Mouse (Mus musculus) limb, embryonic 13.5 days (tissue): ENCODE data around the gene Gsg1l. TPM values are rescaled to one million over a fixed set of nuclear protein-coding genes. Genes with fewer than 3 reads are reported as not detected.

ENCODE experiments used
- ATAC-seq: fragments of 200-750 bp; cut with Nextera tagmentation; 2 replicates; pipeline ENCODE4 v1.8.0; 2017; ENCODE audit warnings: low read depth, moderate number of reproducible peaks, moderate TSS enrichment; ENCODE audit not compliant: low FRiP score
- H3K27ac ChIP-seq: fragments of 300-500 bp; sonication (generic); 2 replicates; pipeline ENCODE4 v1.5.1; 2015; ENCODE audit warnings: inconsistent platforms, mild to moderate bottlenecking, moderate library complexity
- H3K27me3 ChIP-seq: fragments of 300-500 bp; sonication (generic); 2 replicates; pipeline ENCODE4 v1.6.1; 2015; ENCODE audit warnings: mild to moderate bottlenecking, inconsistent platforms
- H3K36me3 ChIP-seq: fragments of 300-500 bp; sonication (generic); 2 replicates; pipeline ENCODE4 v1.6.1; 2015; ENCODE audit warnings: inconsistent platforms, mild to moderate bottlenecking, moderate library complexity
- H3K4me1 ChIP-seq: fragments of 300-500 bp; sonication (generic); 2 replicates; pipeline ENCODE4 v1.6.1; 2015; ENCODE audit warnings: inconsistent platforms
- H3K4me2 ChIP-seq: fragments of 300-500 bp; sonication (generic); replicated peaks from 2 replicates; pipeline ENCODE4 v1.6.1; 2015; ENCODE audit warnings: inconsistent platforms, mild to moderate bottlenecking, moderate library complexity
- H3K4me3 ChIP-seq: fragments of 300-500 bp; sonication (generic); 2 replicates; pipeline ENCODE4 v1.5.1; 2015; ENCODE audit warnings: moderate library complexity, mild to moderate bottlenecking, inconsistent platforms
- H3K9ac ChIP-seq: fragments of 300-500 bp; sonication (generic); 2 replicates; pipeline ENCODE4 v1.6.1; 2015; ENCODE audit warnings: mild to moderate bottlenecking, inconsistent platforms
- H3K9me3 ChIP-seq: fragments of 300-500 bp; sonication (generic); 2 replicates; pipeline ENCODE4 v1.6.1; 2016; ENCODE audit warnings: inconsistent platforms
- whole genome bisulfite sequencing: fragments of 180-500 bp; shearing (Covaris S2); methylation state at CpG from one replicate; pipeline ENCODE4 v1.1.7; 2015; 5-methylcytosine and 5-hydroxymethylcytosine counted together
- polyA plus RNA-seq: library from polyadenylated mRNA; unstranded; fragments of >200 nt; fragmentation: Nextera tagmentation; extraction: Ambion mirVana; gene quantifications from 2 replicates; pipeline ENCODE4 v1.2.1, GENCODE M21; 2015

Gsg1l gene
- polyA plus RNA-seq, 1 experiment from 2014 or later: 1.3 TPM

DNA sequence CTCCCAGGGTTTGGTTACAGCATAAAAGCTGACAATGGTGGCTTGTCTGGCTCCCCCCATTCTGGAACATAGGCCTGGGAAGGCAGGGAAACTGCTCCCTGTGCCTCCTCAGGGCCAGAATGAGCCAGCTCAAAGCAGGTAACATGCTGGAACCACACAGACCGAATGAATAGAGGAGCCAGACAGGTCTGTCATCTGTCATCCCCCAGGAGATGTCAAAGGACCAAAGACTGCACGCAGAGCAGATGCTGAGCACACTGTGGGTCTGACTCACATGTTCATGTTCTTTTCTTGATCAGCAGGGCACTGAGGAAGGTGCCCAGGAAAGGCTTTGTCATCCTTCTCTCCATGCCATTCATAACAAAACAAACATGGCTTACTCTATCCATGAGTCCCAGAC is 90.4 kb downstream of the Gsg1l start:
- H3K27ac ChIP-seq: no peak overlapping the region
- H3K4me2 ChIP-seq: no peak overlapping the region
- no peaks in the 10 kb centered on the region for H3K36me3 ChIP-seq
- ATAC-seq: no peak
- H3K4me3 ChIP-seq: no peak overlapping the region
- no peaks in the 10 kb centered on the region for H3K27me3 ChIP-seq
- no peaks in the 10 kb centered on the region for H3K4me1 ChIP-seq
- no peaks in the 10 kb centered on the region for H3K9me3 ChIP-seq
- WGBS: 67% methylated on average over 2 of the region's 2 CpGs
- no peak overlapping the region for H3K9ac ChIP-seq

DNA sequence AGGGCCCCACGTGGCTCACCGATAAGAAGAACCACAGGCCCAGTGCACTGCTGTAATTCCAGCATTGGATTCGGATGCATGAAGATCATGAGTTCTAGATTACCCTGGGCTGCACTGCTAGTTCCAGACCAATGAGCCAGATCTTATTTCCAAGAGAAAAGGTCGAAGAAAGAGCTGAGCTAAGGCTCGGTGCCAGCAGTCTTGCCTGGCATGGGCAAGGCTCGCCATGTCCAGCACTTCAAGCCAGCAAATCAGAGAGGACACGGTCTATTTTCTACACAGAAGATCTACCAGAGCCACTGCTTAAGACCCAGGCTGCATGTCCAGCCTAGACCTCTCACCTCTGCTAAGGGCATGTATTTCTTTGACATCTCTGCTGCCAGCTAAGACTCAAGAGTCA is 92.2 kb downstream of the Gsg1l start:
- Histone ChIP-seq H3K4me1 (no peaks in the 10 kb centered on the region), H3K9ac (no peak overlapping the region), H3K9me3 (no peaks in the 10 kb centered on the region), H3K36me3 (no peaks in the 10 kb centered on the region), H3K27ac (no peak overlapping the region), H3K4me2 (no peak overlapping the region), H3K4me3 (no peak overlapping the region), H3K27me3 (no peaks in the 10 kb centered on the region)
- ATAC-seq: no peak
- 89% methylated on average over 7 of the region's 7 CpGs for WGBS

DNA sequence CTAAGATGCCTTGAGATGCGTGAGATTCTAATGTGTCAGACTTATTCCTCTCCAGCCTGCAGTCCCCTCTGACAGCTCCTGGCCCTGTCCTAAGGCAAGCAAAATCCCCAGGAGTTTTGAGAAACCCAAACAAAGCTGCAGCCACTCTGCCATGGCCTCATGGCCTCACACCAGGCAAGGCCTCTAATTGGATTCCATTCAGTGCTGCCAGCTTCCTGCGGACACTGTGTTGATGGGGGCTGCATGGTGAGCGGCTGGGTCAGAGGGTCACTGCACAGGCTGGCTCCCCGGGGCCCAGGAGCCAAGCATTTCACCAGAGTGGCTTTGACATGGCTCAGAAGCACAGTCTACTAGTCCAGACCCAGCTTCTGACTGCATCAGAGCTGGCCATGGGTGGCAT is 92.7 kb downstream of the Gsg1l start:
- H3K4me3 ChIP-seq: no peak overlapping the region
- ATAC-seq: no peak
- H3K27ac ChIP-seq: no peak overlapping the region
- no peaks in the 10 kb centered on the region for H3K36me3 ChIP-seq
- H3K9me3 ChIP-seq: no peaks in the 10 kb centered on the region
- no peak overlapping the region for H3K4me2 ChIP-seq
- 0 out of 2 replicates have a peak, but pooled peaks cover 1% of the 10 kb centered on the region for H3K4me1 ChIP-seq
- H3K27me3 ChIP-seq: no peaks in the 10 kb centered on the region
- no peak overlapping the region for H3K9ac ChIP-seq
- WGBS: 44% methylated on average over 4 of the region's 4 CpGs

DNA sequence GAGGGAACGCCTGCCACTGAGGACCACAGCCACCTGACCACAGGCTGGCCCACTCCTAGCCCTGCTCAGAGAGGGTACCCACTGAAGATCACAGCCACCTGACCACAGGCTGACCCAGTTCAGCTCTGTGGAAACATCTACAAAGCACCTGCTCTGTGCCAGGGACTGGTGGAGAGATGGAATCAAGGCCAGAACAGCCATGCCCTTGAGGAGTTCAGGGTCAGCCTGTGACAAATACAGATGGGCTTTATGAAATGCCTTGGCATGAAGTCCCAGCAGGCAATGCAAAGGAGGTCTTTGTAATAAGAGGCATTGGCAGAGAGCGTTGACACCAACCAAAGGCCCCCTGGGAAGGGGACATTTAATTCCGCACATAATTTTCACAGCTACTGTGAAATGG is 93.9 kb downstream of the Gsg1l start:
- Histone ChIP-seq H3K9ac (no peak overlapping the region), H3K9me3 (no peaks in the 10 kb centered on the region), H3K4me3 (no peak overlapping the region), H3K4me2 (no peak overlapping the region), H3K27me3 (no peaks in the 10 kb centered on the region), H3K4me1 (peaks cover 8% of the 10 kb centered on the region; the same call in 1 of the 2 replicates), H3K27ac (no peak overlapping the region), H3K36me3 (no peaks in the 10 kb centered on the region)
- WGBS: 83% methylated on average over 3 of the region's 3 CpGs
- ATAC-seq: no peak

DNA sequence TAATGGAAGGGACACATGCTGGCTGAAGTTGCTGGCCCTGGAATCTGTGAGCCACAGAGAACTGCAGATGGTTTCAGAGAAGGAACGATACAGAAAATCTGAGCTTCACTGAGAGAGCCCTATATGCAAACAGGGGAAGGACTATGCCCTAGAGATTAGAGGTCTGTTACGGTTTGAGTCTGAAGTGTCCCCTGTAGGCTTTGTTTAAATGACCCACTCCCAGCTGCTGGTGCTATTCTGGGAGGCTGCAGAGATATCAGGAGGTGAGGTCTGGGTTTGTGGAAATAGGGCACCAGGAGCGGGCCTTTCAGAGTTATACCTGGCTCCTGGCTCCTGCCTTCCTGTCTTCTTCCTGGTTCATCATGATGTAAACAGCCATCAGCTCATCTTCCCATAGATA is 95.1 kb downstream of the Gsg1l start:
- Histone ChIP-seq H3K9me3 (no peaks in the 10 kb centered on the region), H3K27ac (no peak overlapping the region), H3K4me1 (peaks cover 8% of the 10 kb centered on the region; the same call in 1 of the 2 replicates), H3K4me3 (no peak overlapping the region), H3K4me2 (no peak overlapping the region), H3K27me3 (no peaks in the 10 kb centered on the region), H3K9ac (no peak overlapping the region), H3K36me3 (no peaks in the 10 kb centered on the region)
- WGBS: 86% methylated on average over 3 of the region's 3 CpGs
- ATAC-seq: no peak

DNA sequence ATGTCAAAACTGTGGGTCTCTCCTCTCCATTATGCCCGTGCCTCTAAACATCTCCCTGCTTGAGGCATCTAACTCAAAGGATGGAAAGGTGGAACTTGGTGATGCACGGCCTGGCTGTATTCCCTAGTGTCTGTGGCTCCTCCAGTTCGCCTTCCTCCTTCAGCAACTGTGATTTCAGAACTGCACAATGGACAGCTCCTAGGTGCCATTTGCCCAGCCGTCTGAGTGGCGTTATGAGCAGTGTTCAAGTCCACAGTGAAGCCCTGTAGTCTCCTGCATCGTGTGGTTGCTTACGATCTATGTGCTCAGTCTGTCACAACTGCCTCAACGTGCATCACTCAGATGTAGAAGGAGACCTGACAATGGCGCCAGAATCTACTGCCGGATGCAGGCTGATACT is 96.6 kb downstream of the Gsg1l start:
- Histone ChIP-seq H3K4me3 (no peak overlapping the region), H3K4me2 (no peak overlapping the region), H3K27ac (no peak overlapping the region), H3K4me1 (peaks cover 8% of the 10 kb centered on the region; the same call in 1 of the 2 replicates), H3K27me3 (no peaks in the 10 kb centered on the region), H3K9ac (no peak overlapping the region), H3K36me3 (no peaks in the 10 kb centered on the region), H3K9me3 (no peaks in the 10 kb centered on the region)
- 64% methylated on average over 10 of the region's 10 CpGs for WGBS
- ATAC-seq: no peak

DNA sequence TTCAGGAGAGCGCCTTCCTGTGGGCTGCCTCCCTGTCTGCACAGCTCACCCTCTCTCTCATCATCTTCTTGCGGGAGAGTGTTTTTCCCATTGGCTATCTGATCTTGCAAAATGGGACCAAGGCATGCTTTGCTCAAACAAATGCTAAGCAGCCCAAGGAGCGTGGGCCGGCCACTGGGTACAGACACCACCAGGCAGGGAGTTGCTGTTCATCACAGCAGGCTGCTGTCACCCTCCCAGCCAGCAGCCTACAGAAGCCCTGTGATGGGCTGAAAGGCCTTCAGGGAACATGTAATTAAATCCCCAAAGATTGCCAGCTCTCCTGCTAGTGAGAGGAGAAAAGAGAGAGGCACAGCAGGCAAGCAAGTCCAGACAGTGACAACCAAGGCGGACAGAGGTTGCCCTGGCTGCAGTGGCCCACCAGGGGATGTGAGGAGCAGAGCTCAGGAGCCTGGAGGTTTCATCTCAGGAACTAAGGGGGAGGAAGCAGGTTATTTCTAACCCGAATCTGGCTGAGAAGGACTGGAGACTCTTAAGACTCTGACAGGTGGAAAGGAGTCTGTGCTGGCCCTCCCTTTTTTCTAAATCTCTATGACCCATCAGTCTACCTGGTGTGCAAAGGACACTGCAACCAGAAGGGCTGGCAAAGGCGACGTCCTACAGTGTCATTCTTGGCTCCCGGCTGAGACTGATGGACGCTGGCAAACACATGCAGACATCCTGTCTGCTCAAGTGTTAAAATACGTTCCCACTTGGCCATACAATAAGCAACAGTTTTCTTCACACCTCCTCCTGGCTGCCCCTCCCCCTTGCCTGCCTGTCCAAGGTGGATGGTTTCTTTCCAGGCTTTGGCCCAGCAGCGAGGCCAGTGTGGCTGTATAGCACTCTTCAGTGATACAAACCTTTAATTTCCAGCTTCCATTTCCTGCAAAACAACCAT is 98.0 kb downstream of the Gsg1l start:
- ATAC-seq: no peak
- 41% methylated on average over 12 of the region's 12 CpGs for WGBS
- H3K4me2 ChIP-seq: no peak overlapping the region

DNA sequence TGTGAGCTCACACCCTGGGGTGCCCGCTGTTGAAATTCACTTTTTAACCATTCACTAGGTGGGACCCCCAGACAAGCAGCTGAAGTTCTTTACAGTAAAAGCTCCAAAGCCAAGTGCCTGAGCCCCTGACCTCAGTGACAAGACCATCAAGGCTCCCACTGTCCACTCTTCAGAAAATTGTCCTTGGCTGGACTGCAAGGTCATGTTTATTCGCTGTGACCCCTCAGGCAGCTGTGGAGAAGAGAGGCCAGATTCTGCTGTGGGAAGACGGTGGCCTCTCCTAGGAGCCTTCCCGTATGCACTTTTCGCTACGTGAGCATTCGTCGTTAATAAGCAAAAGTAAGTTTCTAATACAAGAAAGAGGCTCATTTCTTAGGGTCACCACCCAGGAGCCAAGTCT is 102.6 kb downstream of the Gsg1l start:
- H3K4me2 ChIP-seq: no peak overlapping the region
- H3K36me3 ChIP-seq: no peaks in the 10 kb centered on the region
- H3K4me3 ChIP-seq: no peak overlapping the region
- H3K27ac ChIP-seq: no peak overlapping the region
- H3K9ac ChIP-seq: no peak overlapping the region
- peaks cover 8% of the 10 kb centered on the region; the same call in 1 of the 2 replicates for H3K4me1 ChIP-seq
- WGBS: 89% methylated on average over 8 of the region's 8 CpGs
- no peaks in the 10 kb centered on the region for H3K9me3 ChIP-seq
- no peak for ATAC-seq
- no peaks in the 10 kb centered on the region for H3K27me3 ChIP-seq

More for the DNA sequence above, 98.0 kb downstream of the Gsg1l start:
- Histone ChIP-seq H3K36me3 (no peaks in the 10 kb centered on the region), H3K27me3 (no peaks in the 10 kb centered on the region), H3K9me3 (no peaks in the 10 kb centered on the region), H3K9ac (no peak overlapping the region), H3K4me3 (no peak overlapping the region), H3K27ac (no peak overlapping the region), H3K4me1 (peaks cover 8% of the 10 kb centered on the region; the same call in 1 of the 2 replicates)

DNA sequence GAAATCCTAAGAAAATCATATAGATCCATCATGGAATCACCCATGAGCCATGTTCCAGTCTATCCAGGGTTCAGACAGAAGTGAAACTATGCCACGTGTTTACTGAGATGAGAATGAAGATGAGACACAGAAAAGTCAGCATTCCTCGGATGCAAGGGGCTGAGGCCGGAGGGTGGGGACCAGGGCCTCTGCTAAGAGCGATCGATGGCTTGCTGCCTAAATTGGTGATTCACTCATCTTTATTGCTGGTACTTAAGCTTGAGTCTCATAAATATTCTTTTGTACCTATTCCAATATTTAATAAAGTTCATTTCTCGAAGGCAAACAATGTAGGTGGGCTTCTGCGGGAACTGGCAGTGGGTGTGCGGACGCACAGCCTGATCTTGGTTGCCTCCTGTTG is 105.5 kb downstream of the Gsg1l start:
- no peak overlapping the region for H3K27ac ChIP-seq
- no peak overlapping the region for H3K9ac ChIP-seq
- no peak for ATAC-seq
- H3K4me1 ChIP-seq: peaks cover 23% of the 10 kb centered on the region
- no peak overlapping the region for H3K4me2 ChIP-seq
- H3K9me3 ChIP-seq: no peaks in the 10 kb centered on the region
- no peaks in the 10 kb centered on the region for H3K27me3 ChIP-seq
- no peaks in the 10 kb centered on the region for H3K36me3 ChIP-seq
- no peak overlapping the region for H3K4me3 ChIP-seq
- WGBS: 65% methylated on average over 9 of the region's 9 CpGs

DNA sequence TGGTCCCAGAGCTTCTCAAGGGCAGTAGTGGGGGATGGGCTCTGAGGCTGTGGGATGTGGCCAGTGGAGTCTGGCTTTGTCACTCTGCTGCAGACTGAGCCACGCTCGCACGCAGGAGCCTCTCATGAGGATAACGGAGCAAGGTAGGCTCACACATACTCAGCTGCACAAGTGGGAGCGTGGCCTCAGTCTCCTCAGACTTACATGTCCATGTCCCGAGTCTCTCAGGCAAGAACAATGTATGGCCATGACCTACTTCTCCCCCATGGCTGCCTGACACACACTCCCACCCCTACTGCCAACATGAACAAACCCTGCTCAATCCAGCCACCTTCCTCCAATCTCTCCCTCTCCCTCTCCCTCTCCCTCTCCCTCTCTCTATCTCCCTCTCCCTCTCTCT is 106.8 kb downstream of the Gsg1l start:
- H3K27ac ChIP-seq: no peak overlapping the region
- H3K36me3 ChIP-seq: no peaks in the 10 kb centered on the region
- 77% methylated on average over 6 of the region's 6 CpGs for WGBS
- H3K4me2 ChIP-seq: no peak overlapping the region
- no peak overlapping the region for H3K4me3 ChIP-seq
- no peak for ATAC-seq
- H3K9me3 ChIP-seq: no peaks in the 10 kb centered on the region
- peaks cover 25% of the 10 kb centered on the region for H3K4me1 ChIP-seq
- no peak overlapping the region for H3K9ac ChIP-seq
- H3K27me3 ChIP-seq: 0 out of 2 replicates have a peak, but pooled peaks cover 3% of the 10 kb centered on the region

DNA sequence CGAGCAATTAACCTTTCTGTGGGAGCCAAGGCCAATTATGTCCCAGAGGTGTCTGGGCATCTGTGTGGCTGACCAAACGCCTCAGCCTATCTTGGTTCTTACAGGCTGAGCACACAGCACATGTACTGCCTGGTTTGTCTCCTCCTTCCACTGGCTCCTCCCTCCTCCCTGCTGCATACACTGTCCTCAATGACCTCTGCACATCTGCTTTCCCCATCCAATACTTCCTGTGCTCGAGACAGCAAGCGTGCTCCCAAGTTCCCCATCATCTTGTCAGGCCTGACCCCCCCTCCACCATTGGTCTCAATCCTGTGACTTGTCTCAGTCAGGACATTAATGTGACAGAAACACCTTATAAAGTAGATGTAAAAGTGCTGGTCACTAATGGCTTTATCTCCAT is 108.3 kb downstream of the Gsg1l start:
- Histone ChIP-seq H3K27me3 (0 out of 2 replicates have a peak, but pooled peaks cover 3% of the 10 kb centered on the region), H3K4me2 (no peak overlapping the region), H3K9me3 (no peaks in the 10 kb centered on the region), H3K4me1 (peaks cover 25% of the 10 kb centered on the region), H3K27ac (no peak overlapping the region), H3K4me3 (no peak overlapping the region), H3K9ac (no peak overlapping the region), H3K36me3 (no peaks in the 10 kb centered on the region)
- 33% methylated on average over 4 of the region's 4 CpGs for WGBS
- no peak for ATAC-seq

DNA sequence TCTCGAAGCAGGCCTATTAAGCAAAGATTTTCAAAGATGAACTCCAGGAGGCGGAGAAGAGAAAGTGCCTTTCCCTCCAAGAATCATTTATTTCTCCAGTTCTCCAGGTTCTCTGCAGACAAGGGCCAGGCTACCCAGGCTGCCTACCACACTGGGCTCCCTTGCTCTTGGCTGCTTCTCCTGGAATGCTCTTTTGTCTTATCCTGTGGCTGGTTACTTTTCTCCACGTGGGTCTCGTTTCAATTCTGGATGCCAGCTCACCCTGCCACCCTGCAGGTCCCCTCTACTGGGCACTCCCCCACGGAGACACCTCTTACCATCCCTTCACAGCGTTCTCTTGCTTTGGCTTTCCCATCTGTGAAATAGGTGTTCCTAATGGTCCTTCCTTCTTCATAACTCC is 109.4 kb downstream of the Gsg1l start:
- Histone ChIP-seq H3K4me1 (peaks cover 25% of the 10 kb centered on the region), H3K4me3 (no peak overlapping the region), H3K4me2 (no peak overlapping the region), H3K27ac (peak overlapping the region; percentile 81), H3K9me3 (no peaks in the 10 kb centered on the region), H3K9ac (no peak overlapping the region), H3K36me3 (no peaks in the 10 kb centered on the region), H3K27me3 (0 out of 2 replicates have a peak, but pooled peaks cover 3% of the 10 kb centered on the region)
- 0 out of 2 replicates have a peak, but pooled peaks have one; percentile 35 for ATAC-seq
- WGBS: 41% methylated on average over 6 of the region's 6 CpGs
